Mouse (Mus musculus) liver, embryonic 14.5 days (tissue): ENCODE data around the gene Rbfox1.

Source experiments
- CTCF ChIP-seq: IDR thresholded peaks from 2 replicates; pipeline ENCODE4 v1.5.1; 2016; ENCODE audit warnings: antibody characterized with exemption, low read depth, control low read depth
- EP300 ChIP-seq: IDR thresholded peaks from 2 replicates; pipeline ENCODE4 v1.6.1; 2016; ENCODE audit warnings: antibody characterized with exemption, low read depth

GRCm38 (mm10) chr16:6396676-6397409 lies 511.7 kb downstream of the Rbfox1 start:
- no peak for TF ChIP-seq CTCF
- TF ChIP-seq EP300 = no peak
